Mouse (Mus musculus) kidney, postnatal 36 days (tissue): Measurements from ENCODE around the gene Gpr15.
A peak's percentile ranks its signal among the peaks of the same experiment; 100 is the strongest.

Experiments
- DNase-seq, 2 experiments: peaks; one replicate each; pipeline ENCODE4 v3.0.0; 2021 to 2022; ENCODE audit warnings: mixed read lengths in 2 of 2

Gene Gpr15

DNA sequence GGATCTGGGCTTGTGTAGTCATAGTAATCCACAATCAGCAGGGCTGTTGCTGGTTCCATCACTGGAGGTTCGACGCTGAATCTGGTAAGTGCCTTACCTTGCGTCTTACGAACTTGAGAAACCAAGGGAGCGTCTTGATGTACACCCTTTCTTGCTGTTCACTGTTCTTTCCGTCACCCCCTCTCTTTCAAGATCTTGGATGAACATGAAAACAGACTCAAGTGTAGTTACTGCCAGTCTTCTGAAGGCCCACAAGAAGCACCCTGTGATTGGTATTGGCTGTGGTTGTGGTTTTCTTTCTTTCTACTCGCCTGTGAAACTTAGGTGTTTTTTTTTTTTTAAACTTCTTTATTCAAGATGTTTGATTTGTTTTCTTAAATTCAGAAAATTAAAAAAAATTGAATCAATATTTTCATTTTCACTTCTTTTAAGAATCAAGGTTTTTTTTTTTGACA lies at the start of gene Gpr15:
Gene Gpr15, minus strand, starts transcription at position 405 of the 455 bp plus-strand sequence.
- DNase-seq, result no peak

- no peak for DNase-seq
Measured at GRCm38 (mm10) chr16:58763076-58763475, 44.2 kb upstream of the Gpr15 start, which contains the start of gene Olfr172. TSS of gene Olfr172 (minus strand) at chr16:58763176.

GRCm38 (mm10) chr16:58756191-58756590 lies 37.3 kb upstream of the Gpr15 start:
- DNase-seq, result no peak

DNA sequence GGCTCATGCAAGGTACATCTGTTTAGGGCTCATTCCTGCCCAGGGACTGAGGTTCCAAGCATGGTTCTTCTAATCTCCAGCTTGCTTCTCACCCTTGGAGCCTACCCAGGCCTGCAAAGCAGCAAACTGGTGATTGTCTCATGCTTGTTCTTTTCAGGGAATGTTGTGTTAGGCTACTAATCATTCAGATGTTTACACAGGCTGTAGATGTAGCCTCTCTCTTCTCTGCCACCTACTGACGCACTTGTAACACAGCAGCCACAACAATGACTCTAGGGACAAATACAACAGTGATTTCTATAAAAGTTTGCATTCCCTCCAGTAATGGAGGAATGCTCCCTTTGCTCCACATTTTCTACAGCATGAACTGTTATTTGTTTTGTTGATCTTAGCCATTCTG lies 32.4 kb upstream of the Gpr15 start:
- DNase-seq, result no peak

DNA sequence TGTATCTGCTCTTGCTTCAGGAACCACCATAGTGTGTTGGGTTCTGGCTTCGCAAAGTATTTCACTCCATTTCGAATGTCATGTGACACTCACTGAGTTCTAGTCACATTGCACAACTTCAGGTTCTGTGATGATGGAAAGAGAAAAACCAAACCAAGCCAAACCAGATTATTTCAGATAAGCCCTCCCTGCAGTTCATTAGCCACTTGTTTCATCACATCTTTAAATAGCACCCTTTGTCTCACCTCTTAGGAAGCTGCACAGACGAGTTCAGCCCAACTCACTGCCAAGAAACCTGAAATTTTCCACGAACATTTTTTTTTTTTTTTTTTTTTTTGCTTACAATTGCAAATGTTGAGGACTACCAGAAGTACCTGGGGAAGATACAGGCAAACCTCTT lies 27.8 kb upstream of the Gpr15 start:
- no peak for DNase-seq

DNA sequence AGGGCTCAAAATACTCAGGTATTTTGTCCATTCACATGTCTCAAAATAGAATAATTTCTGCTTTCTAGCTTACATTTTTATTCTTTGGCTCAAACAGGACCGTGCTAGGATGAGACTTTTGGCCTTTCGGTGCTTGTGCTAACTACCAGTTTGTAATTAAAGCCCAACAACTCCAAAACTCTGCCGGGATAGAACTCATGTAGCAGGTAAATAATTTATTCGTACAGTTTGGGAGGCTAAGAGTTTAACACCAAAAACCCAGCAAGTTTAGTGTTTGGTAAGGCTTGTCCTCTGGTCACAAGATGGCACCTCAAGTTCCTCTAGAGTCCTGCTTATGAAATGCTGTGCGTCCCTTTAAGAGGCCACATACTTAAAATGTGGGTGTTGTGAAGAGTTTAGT lies 21.9 kb upstream of the Gpr15 start:
- no peak for DNase-seq

DNA sequence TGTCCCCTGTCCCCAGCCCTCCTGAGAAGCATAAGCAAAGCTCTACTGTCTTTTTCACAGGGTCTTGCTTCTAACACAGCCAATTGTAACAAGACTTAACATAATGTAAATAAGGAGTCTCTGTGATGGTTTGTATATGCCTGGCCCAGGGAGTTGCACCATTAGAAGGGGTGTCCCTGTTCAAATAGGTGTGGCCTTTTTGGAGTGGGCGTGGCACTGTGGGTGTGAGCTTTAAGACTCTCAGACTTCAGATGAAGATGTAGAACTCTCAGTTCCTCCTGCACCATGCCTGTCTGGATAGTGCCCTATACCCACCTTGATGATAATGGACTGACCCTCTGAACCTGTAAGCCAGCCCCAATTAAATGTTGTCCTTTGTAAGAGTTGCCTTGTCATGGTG lies 19.9 kb upstream of the Gpr15 start:
- DNase-seq, result no peak

DNA sequence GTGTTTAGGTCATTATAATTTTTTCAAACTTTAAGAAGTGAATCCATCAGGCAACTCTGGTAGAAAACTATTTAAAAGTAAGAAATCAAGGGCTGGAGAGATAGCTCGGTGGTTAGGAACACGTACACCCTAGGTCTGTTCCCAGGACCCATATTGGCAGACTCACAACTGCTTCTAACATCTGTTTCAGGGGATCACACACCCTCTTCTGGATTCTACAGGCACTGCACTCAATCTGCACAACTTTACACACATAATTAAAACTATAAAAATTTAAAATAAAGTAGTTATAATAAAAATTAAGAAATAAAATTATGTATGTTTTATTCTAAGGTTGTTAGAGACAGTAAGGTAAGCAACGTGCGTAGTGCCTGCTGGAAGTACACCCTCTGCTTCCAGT lies 19.3 kb upstream of the Gpr15 start:
- DNase-seq, result no peak

- DNase-seq, result no peak
Measured at GRCm38 (mm10) chr16:58728176-58728671, 9.4 kb upstream of the Gpr15 start.

DNA sequence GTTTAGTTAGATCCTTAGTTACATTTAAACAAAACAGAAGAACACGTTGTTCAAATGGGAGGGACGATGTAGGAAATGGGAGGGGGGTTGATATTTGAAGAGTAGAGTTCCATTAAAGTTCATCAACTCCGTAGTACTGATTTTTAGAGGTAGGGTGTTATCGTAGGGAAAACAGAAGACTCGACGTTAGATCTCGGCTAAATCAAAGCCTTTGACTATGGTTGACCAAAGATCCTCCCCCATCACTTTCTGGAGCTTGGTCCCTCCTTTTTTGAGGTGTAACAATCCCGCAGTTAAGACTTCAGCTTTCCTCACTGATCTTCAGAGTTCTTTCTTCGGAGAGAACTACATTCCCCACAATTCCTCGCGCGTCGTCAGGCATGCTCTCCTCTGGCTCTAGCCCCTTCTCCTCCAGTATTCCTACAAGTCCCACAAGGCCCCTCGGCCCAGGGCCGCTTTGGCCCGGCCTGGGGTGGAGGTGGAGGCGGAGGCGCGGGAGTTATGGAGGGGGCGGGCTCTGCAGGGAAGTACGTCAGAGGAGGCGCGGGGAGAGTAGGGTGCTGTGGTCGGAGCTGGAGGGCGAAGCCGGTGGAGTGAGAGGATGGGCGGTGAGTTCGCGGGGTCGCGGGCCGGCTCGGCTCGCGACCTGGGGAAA lies 8.7 kb upstream of the Gpr15 start, which contains the start of gene Cldnd1:
Gene Cldnd1, plus strand, starts transcription at position 434 of the 655 bp plus-strand sequence.
- DNase-seq, result peak; percentile 96 to 97

DNA sequence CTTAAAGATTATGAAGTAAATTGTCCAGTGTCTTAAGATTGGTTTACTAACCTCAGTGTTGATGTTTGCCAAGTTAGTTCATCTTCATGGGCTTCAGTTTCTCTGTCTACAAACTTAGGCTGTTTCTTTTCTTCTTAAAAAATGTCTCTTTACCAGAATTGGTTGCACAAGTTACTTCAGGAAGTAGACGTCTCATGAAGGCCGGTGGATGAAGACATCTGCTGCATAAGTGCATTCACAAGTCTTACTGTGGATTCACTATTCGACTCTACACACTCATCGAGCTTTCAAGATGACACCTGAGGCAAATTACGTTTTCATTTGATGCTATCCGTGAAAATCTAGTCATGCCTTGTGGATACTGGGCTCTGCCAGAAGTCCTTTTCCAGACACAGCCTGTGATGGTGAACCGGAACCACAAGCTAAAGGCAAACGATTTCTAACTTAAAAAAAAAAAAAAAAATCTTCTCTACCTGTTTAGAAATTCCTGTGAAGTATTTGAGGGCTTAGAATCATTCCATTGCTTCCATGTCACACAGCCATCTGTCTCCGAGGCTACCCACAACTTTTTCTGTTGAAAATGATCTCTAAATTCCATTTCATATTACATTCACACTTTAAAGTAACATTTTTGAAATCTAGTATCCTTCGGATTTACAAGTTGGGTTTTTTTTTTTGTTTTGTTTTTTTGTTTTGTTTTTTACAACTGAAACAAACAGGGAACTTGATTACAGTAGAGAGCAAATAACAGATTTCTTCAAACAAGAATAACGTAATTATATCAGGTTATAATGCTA lies 8.0 kb upstream of the Gpr15 start:
- no peak for DNase-seq

GRCm38 (mm10) chr16:58722292-58722691 lies 3.4 kb upstream of the Gpr15 start:
- DNase-seq, result no peak

GRCm38 (mm10) chr16:58715018-58715417 lies 3.9 kb downstream of the Gpr15 start:
- no peak for DNase-seq

DNA sequence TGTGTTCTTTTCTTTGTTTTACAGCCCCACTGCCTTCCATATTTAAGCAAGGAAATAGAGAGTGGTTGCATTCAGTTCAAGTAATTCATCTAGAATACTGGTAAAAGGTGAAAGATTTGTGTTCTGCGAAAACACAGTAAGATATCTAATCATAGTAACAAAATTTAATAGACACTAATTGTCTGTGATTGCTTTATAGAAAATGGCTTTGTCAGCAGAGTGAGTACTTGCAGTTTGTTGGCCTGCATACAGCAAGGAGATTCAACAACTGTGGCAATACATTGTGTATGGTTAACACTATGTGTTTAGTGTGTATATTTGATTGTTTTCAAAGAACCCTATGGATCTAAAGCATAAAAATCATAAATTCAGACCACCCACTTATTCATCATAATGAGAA lies 5.7 kb downstream of the Gpr15 start:
- no peak for DNase-seq

- no peak for DNase-seq
Measured at GRCm38 (mm10) chr16:58712221-58712620, 6.6 kb downstream of the Gpr15 start.

GRCm38 (mm10) chr16:58709536-58709935 lies 9.3 kb downstream of the Gpr15 start:
- no peak for DNase-seq

DNA sequence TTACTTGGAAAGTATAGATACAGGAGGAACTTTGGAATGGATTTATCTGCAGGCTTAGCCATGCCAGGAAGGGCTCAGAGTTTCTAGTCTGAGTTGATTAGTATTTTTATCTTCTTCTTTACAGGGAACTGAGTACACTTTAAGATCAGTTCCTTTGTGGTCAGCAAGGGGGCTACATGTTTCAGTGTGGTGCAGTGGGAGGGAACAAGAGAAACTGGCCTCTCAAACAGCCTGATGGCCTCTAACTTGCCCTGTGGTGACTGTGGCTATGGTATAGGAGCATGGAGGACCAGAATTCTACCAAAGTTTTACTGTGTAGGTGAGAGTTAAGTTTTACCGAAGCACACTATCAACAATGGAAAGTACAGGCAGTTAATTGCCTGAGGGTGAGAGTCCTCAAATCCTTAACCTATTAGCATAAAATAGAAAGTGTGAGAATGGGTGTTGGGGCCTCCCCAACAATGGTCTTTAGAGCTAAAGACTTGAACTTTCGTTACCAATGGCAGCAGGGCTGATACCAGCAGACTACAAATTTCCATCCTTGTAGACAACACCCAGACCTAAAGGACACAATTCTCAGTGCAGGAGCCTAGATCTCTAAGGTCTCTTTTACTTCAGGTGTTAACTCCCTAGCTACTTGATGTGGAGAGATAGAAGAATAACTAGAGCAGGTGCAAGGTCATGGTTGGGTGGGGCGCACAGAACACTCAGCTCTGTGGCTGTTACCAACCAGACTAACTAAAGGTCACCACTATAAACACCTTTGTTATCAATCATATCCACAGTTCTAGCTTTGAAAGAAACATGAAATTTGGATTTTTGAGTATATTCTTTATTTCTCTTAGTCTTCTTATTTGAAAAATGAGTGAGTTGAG lies 10.0 kb downstream of the Gpr15 start:
- DNase-seq, result no peak

GRCm38 (mm10) chr16:58707276-58707905 lies 11.5 kb downstream of the Gpr15 start:
- DNase-seq, result no peak

- no peak for DNase-seq
Measured at GRCm38 (mm10) chr16:58704999-58705398, 13.9 kb downstream of the Gpr15 start.

DNA sequence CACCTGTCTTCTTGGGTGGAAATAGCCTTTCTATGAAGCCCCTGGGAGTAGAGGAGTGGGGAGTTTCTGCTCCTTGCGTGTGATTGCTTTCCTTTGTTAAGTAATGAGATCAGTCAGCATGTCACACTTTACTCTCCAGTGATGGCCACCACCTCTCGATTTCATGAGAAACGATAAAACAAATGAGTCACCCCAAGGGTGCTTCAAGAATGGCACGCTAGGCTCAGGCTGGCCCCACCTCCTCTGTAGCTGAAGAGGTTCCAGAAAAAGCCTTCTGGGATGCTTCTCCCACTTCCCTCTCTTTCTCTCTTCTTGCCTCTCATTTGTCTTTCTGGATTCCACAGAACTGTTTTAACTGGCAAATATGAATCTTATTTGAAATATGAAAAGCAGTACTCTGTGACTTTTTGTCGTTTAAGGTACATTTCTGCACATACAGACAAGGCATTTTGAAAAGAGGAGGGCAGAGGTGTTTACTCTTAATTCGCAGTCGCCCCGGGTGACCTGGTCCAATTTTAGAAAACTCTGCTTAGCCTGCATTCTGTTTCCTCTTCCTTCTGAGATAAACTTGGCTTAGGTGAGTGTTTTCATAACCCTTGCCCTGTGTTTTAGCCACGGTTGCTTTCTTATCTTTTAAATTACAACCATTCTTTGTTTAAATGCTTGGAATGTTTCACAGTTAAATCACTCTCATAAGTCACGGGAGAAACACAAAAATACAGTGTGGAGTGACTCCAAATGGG lies 15.3 kb downstream of the Gpr15 start:
- DNase-seq, result peak; percentile 39 to 45

DNA sequence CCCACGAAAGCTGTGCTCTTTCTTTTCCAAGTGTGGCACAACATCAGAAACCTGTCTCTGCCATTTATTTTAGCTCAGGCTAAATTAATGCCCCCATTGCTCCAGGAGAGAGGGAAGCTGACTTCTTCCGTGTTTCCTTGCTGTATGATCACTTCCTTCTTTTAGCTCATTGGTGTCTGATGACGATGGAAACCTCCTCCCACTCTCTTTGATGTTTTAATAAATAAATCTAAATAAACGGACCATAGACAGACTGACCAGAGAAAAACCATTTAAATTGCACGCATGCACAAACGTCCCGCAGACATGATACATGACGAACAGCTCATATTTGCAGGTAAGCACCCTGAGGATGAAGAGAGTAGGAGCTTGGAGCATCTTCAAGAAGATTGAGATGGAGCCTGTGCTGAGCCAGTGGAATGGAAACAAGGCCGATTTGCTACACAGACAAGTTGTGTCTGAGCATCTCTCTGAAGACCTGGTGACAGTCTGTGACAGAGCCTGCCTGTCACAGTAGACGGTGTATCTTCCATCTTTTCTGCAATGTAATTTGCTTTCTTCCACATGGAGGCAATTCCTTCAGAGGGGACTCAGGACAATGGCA lies 16.4 kb downstream of the Gpr15 start:
- no peak for DNase-seq
